Mouse (Mus musculus) cortical plate, adult 2 months (tissue): ENCODE measurements around the gene Enox1.

Source experiments
- CTCF ChIP-seq: fragments of 200-500 bp; IDR thresholded peaks from 2 replicates; pipeline ENCODE4 v1.5.1; 2011; ENCODE audit warnings: mild to moderate bottlenecking, control low read depth, low read length; ENCODE audit not compliant: insufficient read depth; ENCODE audit errors: extremely low read depth
- POLR2A ChIP-seq: fragments of 200-500 bp; IDR thresholded peaks from 2 replicates; pipeline ENCODE4 v1.6.1; 2011; ENCODE audit warnings: mild to moderate bottlenecking, low read length, control low read depth; ENCODE audit not compliant: insufficient read depth; ENCODE audit errors: extremely low read depth

DNA sequence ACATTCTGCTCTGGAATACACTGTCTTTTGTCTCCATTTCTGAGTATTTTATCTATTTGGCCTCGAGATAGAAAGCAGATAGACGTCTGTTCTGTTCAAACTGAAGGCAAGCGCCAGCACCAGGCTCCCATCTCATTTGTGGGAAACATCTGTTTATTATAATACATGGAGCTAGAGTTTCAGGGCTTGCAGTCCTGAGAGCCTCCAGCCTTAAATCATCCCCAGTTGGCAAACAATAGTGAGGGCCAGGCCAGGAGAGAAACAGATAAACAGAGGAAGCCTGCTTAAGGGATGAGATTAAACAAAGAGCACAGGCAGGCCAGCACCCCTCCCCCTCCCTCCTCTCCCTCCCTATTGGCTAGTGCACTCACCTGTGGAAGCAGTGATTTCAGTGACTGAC lies 417.9 kb downstream of the Enox1 start:
- TF ChIP-seq POLR2A (no peak), CTCF (no peak)
